Mouse (Mus musculus) brown adipose tissue, adult 24 weeks (tissue): ENCODE results near the gene Pigz. TPM values are rescaled to one million over a fixed set of nuclear protein-coding genes. Genes with fewer than 3 reads are reported as not detected.
A peak's percentile ranks its signal among the peaks of the same experiment; 100 is the strongest.

Experiments
- H3K27ac ChIP-seq: fragments of 200-500 bp; replicated peaks from 2 replicates; pipeline ENCODE4 v1.5.1; 2012; ENCODE audit warnings: low read depth, mild to moderate bottlenecking, low read length
- H3K4me1 ChIP-seq: fragments of 200-500 bp; 2 replicates; pipeline ENCODE4 v1.6.1; 2012; ENCODE audit warnings: low read length, mixed read lengths; ENCODE audit not compliant: control insufficient read depth, insufficient read depth, insufficient read length
- H3K4me3 ChIP-seq: fragments of 200-500 bp; 2 replicates; pipeline ENCODE4 v1.5.1; 2012; ENCODE audit warnings: low read depth, mild to moderate bottlenecking, low read length, moderate library complexity; ENCODE audit not compliant: insufficient read depth
- polyA plus RNA-seq: library from polyadenylated mRNA; stranded (reverse); fragments of >200 nt; gene quantifications from 2 replicates; pipeline ENCODE4 v1.2.4, GENCODE M21; 2012; ENCODE audit not compliant: missing spikeins, insufficient read depth, insufficient read length

Pigz gene
- 1.1 TPM in 1 of 2 replicates, not detected in the other for polyA plus RNA-seq

GRCm38 (mm10) chr16:31933751-31934549 lies at the start of gene Pigz:
Pigz (plus strand) TSS chr16:31933851.
- H3K27ac ChIP-seq = peak within 1 kb of the TSS; percentile 62
- H3K4me1 ChIP-seq = no peaks in the 10 kb centered on the region
- H3K4me3 ChIP-seq = peak within 1 kb of the TSS; percentile 66

GRCm38 (mm10) chr16:31883902-31884301 lies 49.7 kb upstream of the Pigz start:
- H3K27ac ChIP-seq = no peak overlapping the region
- no peaks in the 10 kb centered on the region for H3K4me1 ChIP-seq
- no peak overlapping the region for H3K4me3 ChIP-seq

- no peaks in the 10 kb centered on the region for H3K4me1 ChIP-seq
- no peak overlapping the region for H3K27ac ChIP-seq
- no peak overlapping the region for H3K4me3 ChIP-seq
Measured at GRCm38 (mm10) chr16:31890907-31891306, 42.7 kb upstream of the Pigz start.

DNA sequence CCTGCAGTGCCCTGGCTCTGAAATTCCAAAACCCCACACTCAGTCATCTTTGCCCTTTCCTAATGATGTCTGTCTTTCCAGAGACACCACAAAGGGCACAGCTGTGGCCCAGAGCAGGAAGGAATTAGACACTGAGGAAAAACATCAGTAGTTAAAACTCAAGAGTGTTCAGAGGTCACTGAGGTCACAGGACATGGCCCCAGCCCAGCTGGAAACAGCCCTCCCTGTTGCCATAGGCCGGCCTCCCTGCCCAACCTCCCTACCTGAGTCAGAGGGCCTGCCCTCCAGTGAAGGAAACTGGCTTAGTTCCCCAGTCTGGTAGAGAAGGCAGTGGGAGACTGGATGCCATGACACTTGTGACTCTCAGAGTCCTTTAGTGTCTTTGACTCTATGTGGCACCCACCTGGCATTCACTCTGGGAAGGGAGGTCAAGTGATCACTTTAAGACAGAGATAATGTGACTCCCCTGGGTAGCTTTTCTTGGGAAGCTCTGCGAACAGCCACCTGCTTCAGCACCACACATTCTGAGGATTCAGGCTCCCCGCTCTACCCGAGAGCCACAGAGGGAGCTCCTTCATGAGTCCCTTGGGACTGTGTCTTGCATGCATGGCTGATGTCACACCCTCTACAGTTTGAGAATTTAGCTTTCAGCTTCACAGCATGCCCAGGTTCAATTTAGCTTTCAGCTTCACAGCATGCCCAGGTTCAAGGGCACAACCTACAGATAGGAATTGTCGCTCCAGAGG lies 40.1 kb upstream of the Pigz start:
- Histone ChIP-seq H3K27ac (no peak overlapping the region), H3K4me3 (no peak overlapping the region), H3K4me1 (no peaks in the 10 kb centered on the region)

DNA sequence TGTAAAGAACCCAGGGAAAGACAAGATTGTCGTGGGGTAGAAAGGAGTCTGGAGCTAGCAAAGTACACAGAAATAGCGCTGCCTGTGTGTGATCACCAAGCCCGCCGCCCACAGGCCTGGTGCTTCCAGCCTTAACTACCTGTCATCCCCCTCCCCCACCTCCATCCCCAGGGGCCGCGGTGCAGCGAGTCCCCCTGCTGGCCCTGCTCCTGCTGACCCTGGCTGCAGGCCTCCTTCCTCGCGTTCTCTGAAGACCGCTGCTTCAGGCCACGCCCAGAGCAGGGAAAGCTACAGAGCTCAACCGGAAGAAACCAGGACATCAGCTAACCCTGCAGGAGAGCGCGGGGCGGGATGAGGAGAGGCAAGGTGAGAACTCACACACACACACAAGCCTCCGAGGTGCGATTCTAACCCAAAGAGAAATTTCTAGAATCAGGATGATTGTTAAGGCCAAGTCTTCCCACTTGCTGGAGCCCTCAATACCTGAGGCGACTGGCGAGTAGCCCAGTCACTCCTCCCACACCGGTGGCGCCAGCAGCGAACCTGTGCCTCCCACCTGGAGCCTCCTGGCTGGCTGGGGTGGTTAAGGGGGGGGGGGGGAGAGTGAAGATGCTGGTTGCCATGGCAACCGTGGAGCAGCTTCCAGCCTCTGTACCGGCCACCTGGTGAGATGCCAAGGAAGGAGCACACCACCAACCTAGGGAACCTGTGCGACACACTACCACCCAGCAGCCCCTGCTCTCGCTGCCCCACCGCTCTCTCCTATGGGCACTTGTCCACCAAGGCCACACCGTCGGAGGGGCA lies 36.5 kb upstream of the Pigz start:
- Histone ChIP-seq H3K4me1 (no peaks in the 10 kb centered on the region), H3K4me3 (no peak overlapping the region), H3K27ac (no peak overlapping the region)

DNA sequence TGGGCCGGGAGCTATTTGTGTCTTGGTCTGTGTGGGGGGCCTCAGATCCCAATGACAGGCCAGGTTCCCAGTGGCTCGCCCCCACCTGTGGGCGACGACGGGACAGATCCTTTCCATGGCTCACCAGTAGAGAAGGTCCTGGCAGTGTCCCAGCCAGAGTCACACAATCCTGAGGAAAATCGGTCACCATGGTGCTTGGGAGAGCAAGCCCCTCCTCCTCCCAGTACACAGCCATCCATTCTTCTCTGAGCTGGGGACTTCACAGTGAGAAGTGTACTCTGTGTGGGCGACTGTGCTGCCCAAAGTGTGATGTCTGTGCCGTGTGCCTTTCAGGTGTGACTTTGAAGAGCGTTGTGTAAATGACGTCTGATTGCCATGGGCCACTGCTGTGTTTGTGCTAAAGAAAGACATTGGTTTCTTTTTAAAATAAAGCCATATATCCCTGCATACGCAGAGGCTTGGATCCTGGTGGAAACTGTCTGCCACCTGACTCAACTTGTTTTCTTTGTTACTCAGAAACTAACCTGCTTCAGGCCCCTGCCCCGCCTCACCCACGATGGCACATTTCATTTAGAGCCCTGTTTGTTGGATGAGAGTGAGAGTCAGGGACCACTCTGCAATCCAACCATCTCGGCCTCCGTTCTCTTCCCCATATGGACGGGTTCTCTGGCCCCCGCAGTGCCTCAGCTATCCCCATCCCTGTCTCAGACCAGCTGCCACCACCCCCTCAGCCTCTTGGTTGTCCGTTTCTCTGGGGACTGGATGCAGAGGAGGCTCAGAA lies 34.9 kb upstream of the Pigz start:
- Histone ChIP-seq H3K4me1 (no peaks in the 10 kb centered on the region), H3K27ac (no peak overlapping the region), H3K4me3 (no peak overlapping the region)

- Histone ChIP-seq H3K27ac (no peak overlapping the region), H3K4me3 (no peak overlapping the region), H3K4me1 (no peaks in the 10 kb centered on the region)
Measured at GRCm38 (mm10) chr16:31901886-31902285, 31.8 kb upstream of the Pigz start.

- Histone ChIP-seq H3K4me1 (no peaks in the 10 kb centered on the region), H3K27ac (no peak overlapping the region), H3K4me3 (no peak overlapping the region)
Measured at GRCm38 (mm10) chr16:31903239-31903638, 30.4 kb upstream of the Pigz start.

- no peak overlapping the region for H3K4me3 ChIP-seq
- no peaks in the 10 kb centered on the region for H3K4me1 ChIP-seq
- H3K27ac ChIP-seq = no peak overlapping the region
Measured at GRCm38 (mm10) chr16:31905331-31905730, 28.3 kb upstream of the Pigz start.

GRCm38 (mm10) chr16:31905891-31906825 lies 27.5 kb upstream of the Pigz start:
- no peak overlapping the region for H3K27ac ChIP-seq
- H3K4me1 ChIP-seq = no peaks in the 10 kb centered on the region
- H3K4me3 ChIP-seq = no peak overlapping the region

GRCm38 (mm10) chr16:31906896-31907295 lies 26.8 kb upstream of the Pigz start:
- Histone ChIP-seq H3K27ac (no peak overlapping the region), H3K4me3 (peak overlapping the region; percentile 33; the same call in 1 of the 2 replicates), H3K4me1 (no peaks in the 10 kb centered on the region)

- H3K4me1 ChIP-seq = no peaks in the 10 kb centered on the region
- no peak overlapping the region for H3K4me3 ChIP-seq
- no peak overlapping the region for H3K27ac ChIP-seq
Measured at GRCm38 (mm10) chr16:31908959-31909358, 24.7 kb upstream of the Pigz start.

- H3K4me3 ChIP-seq = no peak overlapping the region
- no peaks in the 10 kb centered on the region for H3K4me1 ChIP-seq
Measured at GRCm38 (mm10) chr16:31910281-31910847, 23.3 kb upstream of the Pigz start.

More at GRCm38 (mm10) chr16:31910281-31910847, 23.3 kb upstream of the Pigz start:
- H3K27ac ChIP-seq = no peak overlapping the region
